Mouse (Mus musculus) embryo, embryonic 11 days (tissue): ENCODE measurements at regions not wholly inside any gene's neighbourhood (a gene's known extent, or its start where the extent isn't known, plus 50 kb on each side); places are given as distances from the start of the nearest gene placed in this dataset.

Experiments used
- DNase-seq: peaks from one replicate; pipeline ENCODE4 v3.0.0-alpha.2; 2015

GRCm38 (mm10) chr15:61489731-61490130 lies 566.9 kb upstream of the A1bg start:
- DNase-seq: no peak

GRCm38 (mm10) chr15:61481861-61482260 lies 559.0 kb upstream of the A1bg start:
- DNase-seq: no peak

GRCm38 (mm10) chr15:61473900-61474299 lies 551.1 kb upstream of the A1bg start:
- DNase-seq: no peak

- no peak for DNase-seq
These were observed 532.2 kb upstream of the A1bg start for GRCm38 (mm10) chr15:61455042-61455441.

- no peak for DNase-seq
These were observed 531.5 kb upstream of the A1bg start for GRCm38 (mm10) chr15:61454350-61454671.

GRCm38 (mm10) chr15:61453656-61454349 lies 531.0 kb upstream of the A1bg start:
- no peak for DNase-seq

GRCm38 (mm10) chr15:61450217-61450616 lies 527.4 kb upstream of the A1bg start:
- DNase-seq: peak; percentile 4

- DNase-seq: no peak
These were observed 525.7 kb upstream of the A1bg start for GRCm38 (mm10) chr15:61448482-61448881.

GRCm38 (mm10) chr15:61446053-61446840 lies 523.4 kb upstream of the A1bg start:
- no peak for DNase-seq

- no peak for DNase-seq
These were observed 519.1 kb upstream of the A1bg start for GRCm38 (mm10) chr15:61441734-61442398.

GRCm38 (mm10) chr15:61441012-61441411 lies 518.2 kb upstream of the A1bg start:
- DNase-seq: no peak

GRCm38 (mm10) chr15:61440284-61440683 lies 517.5 kb upstream of the A1bg start:
- DNase-seq: no peak

- no peak for DNase-seq
These were observed 516.9 kb upstream of the A1bg start for GRCm38 (mm10) chr15:61439623-61440170.

- no peak for DNase-seq
These were observed 506.1 kb upstream of the A1bg start for GRCm38 (mm10) chr15:61428818-61429415.

GRCm38 (mm10) chr15:61422989-61423388 lies 500.2 kb upstream of the A1bg start:
- no peak for DNase-seq

GRCm38 (mm10) chr15:61417506-61417905 lies 494.7 kb upstream of the A1bg start:
- DNase-seq: no peak

GRCm38 (mm10) chr15:61416841-61417240 lies 494.0 kb upstream of the A1bg start:
- DNase-seq: no peak

- peak; percentile 11 for DNase-seq
These were observed 492.8 kb upstream of the A1bg start for GRCm38 (mm10) chr15:61415626-61416025.

- DNase-seq: no peak
These were observed 489.0 kb upstream of the A1bg start for GRCm38 (mm10) chr15:61411821-61412220.

- DNase-seq: no peak
These were observed 488.0 kb upstream of the A1bg start for GRCm38 (mm10) chr15:61410789-61411188.

GRCm38 (mm10) chr15:61408621-61409020 lies 485.8 kb upstream of the A1bg start:
- no peak for DNase-seq

- peak; percentile 32 for DNase-seq
These were observed 477.9 kb upstream of the A1bg start for GRCm38 (mm10) chr15:61400720-61401119.

GRCm38 (mm10) chr15:61399971-61400370 lies 477.2 kb upstream of the A1bg start:
- no peak for DNase-seq
